Mouse (Mus musculus) embryonic facial prominence, embryonic 14.5 days (tissue): ENCODE measurements at regions not wholly inside any gene's neighbourhood (a gene's known extent, or its start where the extent isn't known, plus 50 kb on each side); places are given as distances from the start of the nearest gene placed in this dataset.

ENCODE experiments used
- ATAC-seq: fragments of 200-750 bp; cut with Nextera tagmentation; 2 replicates; pipeline ENCODE4 v1.8.0; 2017; ENCODE audit warnings: low read depth, moderate number of reproducible peaks, moderate TSS enrichment
- DNase-seq: peaks from one replicate; pipeline ENCODE4 v3.0.0-alpha.2; 2015; ENCODE audit warnings: low spot score
- H3K27ac ChIP-seq: fragments of 300-500 bp; sonication (generic); replicated peaks from 2 replicates; pipeline ENCODE4 v1.5.1; 2014; ENCODE audit warnings: low read depth, mild to moderate bottlenecking, low read length, moderate library complexity
- H3K27me3 ChIP-seq: fragments of 300-500 bp; sonication (generic); replicated peaks from 2 replicates; pipeline ENCODE4 v1.6.1; 2014; ENCODE audit warnings: low read length; ENCODE audit not compliant: control insufficient read depth, insufficient read depth
- H3K36me3 ChIP-seq: fragments of 300-500 bp; sonication (generic); 2 replicates; pipeline ENCODE4 v1.6.1; 2014; ENCODE audit warnings: low read length, mixed read lengths; ENCODE audit not compliant: control insufficient read depth, insufficient read depth
- H3K4me1 ChIP-seq: fragments of 300-500 bp; sonication (generic); 2 replicates; pipeline ENCODE4 v1.6.1; 2014; ENCODE audit warnings: antibody characterized with exemption, low read length; ENCODE audit not compliant: control insufficient read depth, insufficient read depth
- H3K4me2 ChIP-seq: fragments of 300-500 bp; sonication (generic); 2 replicates; pipeline ENCODE4 v1.6.1; 2014; ENCODE audit warnings: low read depth, mild to moderate bottlenecking, low read length, moderate library complexity, mixed read lengths
- H3K4me3 ChIP-seq: fragments of 300-500 bp; sonication (generic); 2 replicates; pipeline ENCODE4 v1.5.1; 2014; ENCODE audit warnings: low read depth, mild to moderate bottlenecking, low read length
- H3K9ac ChIP-seq: fragments of 300-500 bp; sonication (generic); 2 replicates; pipeline ENCODE4 v1.6.1; 2014; ENCODE audit warnings: low read depth, mild to moderate bottlenecking, low read length, moderate library complexity, mixed read lengths
- H3K9me3 ChIP-seq: fragments of 300-500 bp; sonication (generic); 2 replicates; pipeline ENCODE4 v1.6.1; 2016; ENCODE audit warnings: low read length; ENCODE audit not compliant: control insufficient read depth
- WGBS: fragments of 180-500 bp; shearing (Covaris S2); extraction: QIAGEN DNeasy Blood & Tissue Kit; methylation state at CpG from one replicate; pipeline ENCODE4 v1.1.7; 2014; 5-methylcytosine and 5-hydroxymethylcytosine counted together

GRCm38 (mm10) chr12:12685217-12685522 is 256.5 kb downstream of the Mycn start:
- DNase-seq: no peak
- Histone ChIP-seq H3K9ac (no peak overlapping the region), H3K4me3 (no peak overlapping the region), H3K36me3 (no peaks in the 10 kb centered on the region), H3K9me3 (no peaks in the 10 kb centered on the region), H3K27me3 (no peaks in the 10 kb centered on the region), H3K27ac (0 out of 2 replicates have a peak overlapping the region, but pooled peaks have one; percentile 13), H3K4me1 (peaks cover 26% of the 10 kb centered on the region), H3K4me2 (peak overlapping the region; percentile 42)
- 28% methylated on average over 7 of the region's 7 CpGs for WGBS
- ATAC-seq: no peak

GRCm38 (mm10) chr12:12684481-12685216 is 257.1 kb downstream of the Mycn start:
- WGBS: 23% methylated on average over 16 of the region's 16 CpGs
- no peaks in the 10 kb centered on the region for H3K27me3 ChIP-seq
- H3K4me2 ChIP-seq: peak overlapping the region; percentile 42
- no peaks in the 10 kb centered on the region for H3K36me3 ChIP-seq
- 0 out of 2 replicates have a peak overlapping the region, but pooled peaks have one; percentile 13 for H3K27ac ChIP-seq
- H3K4me1 ChIP-seq: peaks cover 27% of the 10 kb centered on the region
- no peak overlapping the region for H3K4me3 ChIP-seq
- H3K9ac ChIP-seq: peak overlapping the region; percentile 11; the same call in 1 of the 2 replicates
- DNase-seq: peak; percentile 87
- peak; percentile 59 for ATAC-seq
- H3K9me3 ChIP-seq: no peaks in the 10 kb centered on the region

- no peaks in the 10 kb centered on the region for H3K36me3 ChIP-seq
- no peak overlapping the region for H3K27ac ChIP-seq
- peaks cover 27% of the 10 kb centered on the region for H3K4me1 ChIP-seq
- H3K9me3 ChIP-seq: no peaks in the 10 kb centered on the region
- WGBS: 39% methylated on average over 10 of the region's 10 CpGs
- no peak for DNase-seq
- no peak for ATAC-seq
- H3K4me2 ChIP-seq: no peak overlapping the region
- H3K27me3 ChIP-seq: no peaks in the 10 kb centered on the region
- no peak overlapping the region for H3K9ac ChIP-seq
- no peak overlapping the region for H3K4me3 ChIP-seq
Observed at GRCm38 (mm10) chr12:12683733-12684470, 257.8 kb downstream of the Mycn start.

- H3K9me3 ChIP-seq: no peaks in the 10 kb centered on the region
- H3K4me3 ChIP-seq: peak overlapping the region; percentile 28
- no peaks in the 10 kb centered on the region for H3K27me3 ChIP-seq
- H3K36me3 ChIP-seq: no peaks in the 10 kb centered on the region
- WGBS: 23% methylated on average over 6 of the region's 6 CpGs
- peak overlapping the region; percentile 55 for H3K9ac ChIP-seq
- DNase-seq: no peak
- no peak for ATAC-seq
- peak overlapping the region; percentile 39; the same call in 1 of the 2 replicates for H3K27ac ChIP-seq
- H3K4me2 ChIP-seq: peak overlapping the region; percentile 56
- peaks cover 27% of the 10 kb centered on the region for H3K4me1 ChIP-seq
Observed at GRCm38 (mm10) chr12:12681101-12681500, 260.6 kb downstream of the Mycn start.

GRCm38 (mm10) chr12:12680371-12680921 is 261.3 kb downstream of the Mycn start:
- Histone ChIP-seq H3K9me3 (no peaks in the 10 kb centered on the region), H3K36me3 (no peaks in the 10 kb centered on the region), H3K4me1 (peaks cover 27% of the 10 kb centered on the region), H3K4me3 (peak overlapping the region; percentile 28), H3K9ac (peak overlapping the region; percentile 55; the same call in 1 of the 2 replicates), H3K27ac (peak overlapping the region; percentile 39), H3K27me3 (no peaks in the 10 kb centered on the region), H3K4me2 (peak overlapping the region; percentile 56)
- ATAC-seq (peak; percentile 68), DNase-seq (peak; percentile 76)
- WGBS: 7% methylated on average over 14 of the region's 14 CpGs

GRCm38 (mm10) chr12:12676676-12677075 is 265.0 kb downstream of the Mycn start:
- Histone ChIP-seq H3K27me3 (no peaks in the 10 kb centered on the region), H3K9me3 (no peaks in the 10 kb centered on the region), H3K4me1 (0 out of 2 replicates have a peak, but pooled peaks cover 13% of the 10 kb centered on the region), H3K27ac (no peak overlapping the region), H3K9ac (no peak overlapping the region), H3K4me3 (no peak overlapping the region), H3K4me2 (no peak overlapping the region), H3K36me3 (no peaks in the 10 kb centered on the region)
- peak; percentile 89 for DNase-seq
- ATAC-seq: peak; percentile 67
- 47% methylated on average over 9 of the region's 9 CpGs for WGBS

GRCm38 (mm10) chr12:12669931-12670330 is 271.8 kb downstream of the Mycn start:
- H3K9ac ChIP-seq: no peak overlapping the region
- no peaks in the 10 kb centered on the region for H3K4me1 ChIP-seq
- 58% methylated on average over 5 of the region's 5 CpGs for WGBS
- no peaks in the 10 kb centered on the region for H3K27me3 ChIP-seq
- ATAC-seq (peak; percentile 75), DNase-seq (peak; percentile 33)
- no peak overlapping the region for H3K27ac ChIP-seq
- no peaks in the 10 kb centered on the region for H3K9me3 ChIP-seq
- H3K4me2 ChIP-seq: no peak overlapping the region
- H3K36me3 ChIP-seq: no peaks in the 10 kb centered on the region
- no peak overlapping the region for H3K4me3 ChIP-seq

GRCm38 (mm10) chr12:12668919-12669318 is 272.8 kb downstream of the Mycn start:
- Histone ChIP-seq H3K4me3 (no peak overlapping the region), H3K4me2 (no peak overlapping the region), H3K27ac (no peak overlapping the region), H3K9ac (no peak overlapping the region), H3K36me3 (no peaks in the 10 kb centered on the region), H3K27me3 (no peaks in the 10 kb centered on the region), H3K4me1 (no peaks in the 10 kb centered on the region), H3K9me3 (no peaks in the 10 kb centered on the region)
- ATAC-seq (no peak), DNase-seq (no peak)
- 69% methylated on average over 4 of the region's 4 CpGs for WGBS
